Mouse (Mus musculus): ENCODE results near the gene Lingo3. TPM values are rescaled to one million over a fixed set of nuclear protein-coding genes. Genes with fewer than 3 reads are reported as not detected.

The Lingo3 gene
- total RNA-seq, 2 experiments from 2014 or later = 42.7 to 51.6 TPM

- DNase-seq (ENCODE audit: low spot score in 2 of 2) = no peak
Observed at GRCm38 (mm10) chr10:80802996-80803395, 40.8 kb downstream of the Lingo3 start.

DNA sequence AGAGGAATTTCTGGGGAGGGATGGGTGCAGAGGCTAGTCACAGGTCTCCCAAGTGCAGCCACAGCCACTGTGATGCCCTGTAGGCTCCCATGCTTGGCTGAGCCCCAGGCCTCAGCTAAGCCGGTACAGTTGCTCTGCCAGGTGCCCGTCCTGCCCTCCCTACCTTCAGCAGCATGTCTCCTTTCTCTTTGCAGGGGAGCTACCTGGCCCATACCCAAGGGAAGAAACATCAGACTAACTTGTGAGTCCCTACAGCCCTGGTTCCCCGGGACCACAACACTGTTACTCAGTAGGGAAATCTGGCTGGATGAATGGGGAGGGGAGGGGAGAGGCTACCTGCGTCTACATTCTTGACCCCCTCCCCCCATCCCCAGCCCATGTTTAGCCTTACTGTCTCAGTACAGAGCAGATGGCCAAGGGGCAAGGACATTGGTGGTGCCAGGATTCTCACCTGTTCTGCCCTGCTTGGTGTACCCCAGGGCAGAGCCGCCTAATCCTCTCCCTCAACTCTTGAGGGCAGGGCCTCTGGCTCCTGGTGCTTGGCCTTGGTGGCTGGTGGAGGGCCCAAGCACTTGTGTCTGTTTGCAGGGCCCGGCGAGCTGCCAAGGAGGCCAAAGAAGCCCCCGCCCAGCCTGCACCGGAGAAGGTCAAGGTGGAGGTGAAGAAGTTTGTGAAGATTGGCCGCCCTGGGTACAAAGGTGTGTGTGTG, 41.5 kb downstream of the Lingo3 start:
- DNase-seq (ENCODE audit: low spot score in 2 of 2) = no peak

- DNase-seq (ENCODE audit: low spot score in 2 of 2) = no peak
Observed at GRCm38 (mm10) chr10:80799070-80799566, 44.7 kb downstream of the Lingo3 start.

DNA sequence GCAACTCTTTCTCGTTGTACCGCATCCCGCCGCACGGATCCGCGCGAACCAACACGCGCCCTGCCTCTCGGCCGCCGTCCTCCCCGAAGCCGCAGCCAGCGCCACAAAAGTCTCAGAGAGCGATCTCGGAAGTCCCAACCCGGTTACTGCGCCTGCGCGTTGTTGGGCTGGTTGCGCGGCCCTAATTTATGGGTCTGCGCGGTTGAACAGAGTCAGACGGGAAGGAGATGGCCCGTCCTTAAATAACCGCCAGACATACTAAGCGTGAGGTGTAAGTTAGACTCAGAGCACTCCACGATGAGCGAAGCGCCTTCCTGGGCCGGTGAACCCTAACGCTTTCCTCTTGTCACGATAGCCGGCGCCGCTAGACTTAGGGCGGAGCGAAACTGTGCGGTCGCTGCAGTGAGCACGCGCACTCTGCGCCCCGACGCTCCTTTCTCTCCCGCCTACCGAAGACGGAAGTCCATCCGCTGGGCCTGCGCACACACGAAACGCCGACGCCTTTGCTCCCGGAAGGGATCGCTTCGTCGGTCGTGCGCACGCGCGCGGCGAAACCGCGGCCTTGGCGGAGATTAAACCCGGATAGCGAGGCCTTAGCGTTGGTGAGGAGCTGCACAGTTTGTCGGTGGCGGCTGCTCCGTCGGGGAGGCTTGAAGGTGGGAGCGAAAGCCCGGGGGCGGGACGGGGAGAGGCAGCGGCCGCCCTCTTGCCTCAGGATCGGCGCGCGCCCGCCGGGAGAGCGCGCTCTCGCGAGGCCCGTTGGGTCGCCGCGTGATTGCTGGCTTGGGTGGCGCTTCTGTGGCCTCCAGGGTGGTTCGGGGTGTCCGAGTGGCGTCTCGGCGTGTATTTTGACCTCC, 45.5 kb downstream of the Lingo3 start, which contains the start of the genes Sf3a2 and Plekhj1:
Gene Sf3a2, plus strand, starts transcription at position 49 of the 857 bp plus-strand sequence.
Gene Plekhj1, minus strand, starts transcription at position 477 of the 857 bp plus-strand sequence.
- DNase-seq (ENCODE audit: low spot score in 2 of 2) = peak; percentile 93 to 97

DNA sequence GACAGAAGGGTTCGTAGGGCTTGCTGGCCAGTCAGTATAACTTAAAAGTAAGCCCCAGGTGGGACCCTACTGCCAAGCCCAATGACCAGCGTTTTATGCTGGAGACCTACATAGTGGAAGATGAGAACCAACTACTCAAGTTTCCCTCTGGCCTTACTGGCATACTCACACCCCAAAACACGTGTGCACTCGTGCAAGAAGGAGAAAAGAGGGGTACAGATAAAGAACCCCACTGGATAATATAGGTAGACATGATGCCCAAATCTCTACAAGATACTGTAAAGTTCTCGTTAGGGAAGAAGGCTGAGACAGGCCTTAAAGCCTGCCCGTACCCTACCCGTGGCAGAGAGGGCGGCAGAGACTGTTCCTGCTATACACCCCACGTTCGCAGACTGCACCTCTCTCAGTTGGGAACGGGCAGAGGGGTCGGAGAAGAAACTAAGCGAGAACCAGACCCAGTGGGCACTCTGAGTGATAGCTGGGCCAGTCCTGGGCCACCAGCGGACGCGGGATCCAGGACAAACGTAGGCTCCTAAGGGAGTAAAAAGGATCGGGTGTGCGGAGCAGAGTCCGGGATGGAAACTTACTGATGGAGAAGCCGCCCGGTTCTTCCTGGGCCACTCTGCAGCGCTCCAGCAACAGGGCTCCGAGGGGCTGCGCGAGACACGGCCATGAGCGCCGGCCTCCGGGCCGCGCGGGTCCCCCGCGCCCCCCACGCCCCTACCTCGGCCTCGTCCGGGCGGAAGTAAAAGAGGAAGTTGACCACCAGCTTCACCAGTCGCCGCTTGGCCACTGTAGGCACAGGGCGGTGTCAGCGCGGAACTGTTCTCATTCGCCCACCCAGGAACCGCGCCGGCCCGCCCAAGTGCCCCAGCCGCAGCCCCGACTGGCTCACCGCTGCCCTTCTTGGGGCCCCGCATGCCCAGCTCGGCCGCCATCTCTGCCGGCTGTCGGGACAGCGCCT, 46.4 kb downstream of the Lingo3 start:
- DNase-seq (ENCODE audit: low spot score in 2 of 2) = no peak

- DNase-seq (ENCODE audit: low spot score in 2 of 2) = no peak
Observed at GRCm38 (mm10) chr10:80796307-80796848, 47.5 kb downstream of the Lingo3 start.

DNA sequence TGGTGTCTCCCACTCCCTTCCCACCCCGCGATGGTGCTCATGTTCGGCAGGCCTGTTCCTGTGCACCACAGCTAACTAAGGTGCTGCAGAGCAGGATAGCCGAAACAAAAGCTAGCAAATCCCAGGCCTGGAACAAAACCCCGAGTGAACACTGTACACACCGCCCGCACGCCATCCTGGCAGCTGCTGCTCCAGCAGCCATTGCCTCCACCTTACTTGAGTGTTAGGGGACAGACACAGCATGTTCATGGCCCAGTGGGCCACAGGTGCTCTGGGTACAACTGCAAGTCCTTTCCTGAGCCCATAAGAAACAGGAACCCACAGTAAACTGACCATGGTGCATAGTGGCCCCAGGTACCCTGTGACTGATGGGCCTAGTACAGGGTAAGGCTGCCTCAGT, 49.1 kb downstream of the Lingo3 start:
- no peak for DNase-seq (ENCODE audit: low spot score in 2 of 2)

- no peak for DNase-seq (ENCODE audit: low spot score in 2 of 2)
Observed at GRCm38 (mm10) chr10:80793803-80794202, 50.0 kb downstream of the Lingo3 start.

DNA sequence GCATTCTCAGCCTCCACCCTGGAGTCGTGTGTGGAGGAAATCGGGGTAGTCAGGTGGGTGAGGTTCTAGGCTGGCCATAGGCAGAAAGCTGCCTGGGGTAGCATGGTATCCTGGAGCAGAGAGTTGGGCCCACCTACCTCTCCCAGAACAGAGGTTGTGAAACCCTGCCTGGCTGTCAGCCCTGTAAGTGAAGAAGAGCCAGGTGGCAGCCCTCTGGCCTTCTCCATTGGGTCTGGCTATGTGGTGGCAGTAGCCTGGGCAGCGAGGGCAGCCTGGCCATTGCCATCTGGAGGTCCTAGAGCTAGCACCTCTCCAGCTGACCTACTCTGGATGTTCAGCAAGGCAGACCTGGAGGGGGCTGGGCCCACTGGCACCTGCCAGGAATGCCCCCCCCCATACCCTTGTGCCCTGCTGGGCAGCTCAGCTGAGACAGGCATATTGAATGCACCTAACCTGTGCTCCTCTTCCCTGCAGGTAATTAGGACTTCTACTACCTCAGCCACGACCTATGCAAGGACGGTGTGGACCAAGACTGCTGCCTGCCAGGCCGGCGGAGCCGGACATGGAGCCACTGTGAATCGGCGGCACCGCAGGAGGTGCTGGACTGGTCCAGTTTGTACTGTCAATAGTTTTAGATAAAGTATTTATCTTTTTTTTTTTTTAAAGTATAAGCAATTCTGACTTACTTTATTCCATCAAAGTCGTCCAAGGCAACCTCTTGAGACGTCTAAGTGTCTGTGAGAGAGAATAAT, 50.6 kb downstream of the Lingo3 start:
- DNase-seq (ENCODE audit: low spot score in 2 of 2) = no peak

- peak in 1 of 2 experiments; percentile 48 for DNase-seq (ENCODE audit: low spot score in 2 of 2)
Observed at GRCm38 (mm10) chr10:80792175-80793032, 51.4 kb downstream of the Lingo3 start.

DNA sequence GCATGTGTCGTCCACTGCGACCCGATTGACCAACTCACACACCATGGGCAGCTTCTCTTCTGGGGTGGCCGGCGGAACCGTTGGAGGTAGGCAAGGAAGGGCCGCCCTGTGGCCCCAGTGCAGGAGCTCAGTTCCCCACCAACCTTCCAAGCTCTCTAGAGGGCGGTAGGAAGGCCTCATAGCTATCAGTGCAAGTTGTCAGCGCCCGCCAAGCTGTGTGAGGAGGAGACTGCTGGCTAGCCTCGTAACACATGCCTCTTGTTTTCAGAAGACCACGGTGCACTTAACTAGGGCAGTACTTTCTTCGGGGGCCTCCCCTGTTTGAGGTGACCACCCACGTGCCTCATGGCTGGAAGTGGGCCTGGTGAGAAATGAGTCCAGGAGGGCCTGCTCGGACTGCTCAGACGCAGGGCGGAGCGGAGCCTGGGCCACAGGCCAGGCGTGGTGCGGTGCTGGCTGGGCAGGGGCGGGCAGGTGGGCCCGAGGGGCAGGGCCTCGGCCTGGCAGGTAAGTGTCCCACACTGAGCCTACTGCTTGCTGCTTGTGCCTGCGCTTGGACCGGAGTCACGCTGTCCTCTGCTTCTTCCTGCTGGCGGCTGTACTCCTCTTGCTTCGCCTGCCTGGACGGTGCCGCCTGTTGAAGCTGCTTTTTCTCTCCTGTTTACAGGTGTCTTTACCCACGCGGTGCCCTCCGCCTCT, 52.2 kb downstream of the Lingo3 start:
- DNase-seq (ENCODE audit: low spot score in 2 of 2) = no peak

DNA sequence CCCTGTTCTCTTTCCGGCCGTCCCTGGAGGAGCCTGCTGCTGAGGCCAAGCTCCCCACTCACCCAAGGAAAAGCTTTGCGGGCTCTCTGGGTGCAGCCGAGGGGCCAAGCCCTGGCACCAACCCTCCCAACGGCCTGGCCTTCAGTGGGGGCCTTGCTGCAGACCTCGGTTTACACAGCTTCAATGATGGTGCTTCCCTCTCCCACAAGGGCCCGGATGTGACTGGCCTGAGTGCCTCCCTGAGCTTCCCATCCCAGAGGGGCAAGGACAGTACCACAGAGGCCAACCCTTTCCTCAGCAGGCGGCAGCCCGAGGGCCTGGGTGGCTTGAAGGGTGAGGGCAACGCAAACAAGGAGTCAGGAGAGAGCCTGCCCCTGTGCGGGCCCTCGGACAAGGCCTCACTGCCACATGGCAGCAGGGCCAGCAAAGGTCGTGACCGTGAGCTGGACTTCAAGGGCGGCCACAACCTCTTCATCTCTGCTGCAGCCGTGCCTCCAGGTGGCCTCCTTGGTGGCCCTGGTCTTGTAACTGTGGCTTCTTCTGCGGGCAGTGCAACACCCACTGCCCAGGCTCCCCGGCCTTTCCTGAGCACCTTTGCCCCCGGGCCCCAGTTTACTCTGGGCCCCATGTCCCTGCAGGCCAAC, 53.0 kb downstream of the Lingo3 start:
- no peak for DNase-seq (ENCODE audit: low spot score in 2 of 2)

- DNase-seq (ENCODE audit: low spot score in 2 of 2) = no peak
Observed at GRCm38 (mm10) chr10:80787517-80787916, 56.3 kb downstream of the Lingo3 start.

DNA sequence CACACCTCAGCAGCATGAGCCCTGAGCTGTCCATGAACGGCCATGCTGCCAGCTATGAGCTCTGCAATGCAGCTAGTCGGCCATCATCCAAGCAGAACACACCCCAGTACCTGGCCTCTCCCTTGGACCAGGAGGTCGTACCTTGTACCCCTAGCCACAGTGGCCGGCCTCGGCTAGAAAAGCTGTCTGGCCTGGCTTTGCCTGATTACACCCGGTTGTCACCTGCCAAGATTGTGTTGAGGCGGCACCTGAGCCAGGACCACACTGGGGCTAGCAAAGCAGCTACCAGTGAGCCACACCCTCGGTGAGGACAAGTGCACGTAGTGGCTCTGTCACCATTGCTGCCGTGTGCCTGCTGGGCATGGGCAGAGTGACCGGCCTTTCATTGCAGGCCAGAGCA, 57.9 kb downstream of the Lingo3 start:
- DNase-seq (ENCODE audit: low spot score in 2 of 2) = no peak

DNA sequence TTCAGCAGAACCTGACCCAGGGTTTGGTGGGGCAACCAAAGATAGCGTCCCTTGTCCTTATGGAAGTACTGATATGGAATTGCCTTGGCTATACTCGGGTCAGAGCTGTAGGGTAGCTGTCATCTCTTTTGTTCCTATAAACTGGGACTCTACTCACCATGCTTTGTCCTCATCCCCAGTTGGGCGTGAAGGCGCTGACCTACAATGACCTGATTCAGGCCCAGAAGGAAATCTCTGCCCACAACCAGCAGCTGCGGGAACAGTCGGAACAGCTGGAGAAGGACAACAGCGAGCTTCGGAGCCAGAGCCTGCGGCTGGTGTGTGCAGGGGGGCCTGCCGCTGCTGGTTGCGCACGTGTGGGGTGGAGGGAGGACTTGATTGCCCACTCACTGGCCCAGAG, 59.0 kb downstream of the Lingo3 start:
- DNase-seq (ENCODE audit: low spot score in 2 of 2) = no peak

GRCm38 (mm10) chr10:80784302-80784701, 59.5 kb downstream of the Lingo3 start:
- DNase-seq (ENCODE audit: low spot score in 2 of 2) = no peak
